Mouse (Mus musculus): ENCODE measurements around the gene Sppl3. TPM values are rescaled to one million over a fixed set of nuclear protein-coding genes. Genes with fewer than 3 reads are reported as not detected.

The Sppl3 gene
- polyA plus RNA-seq, 1 experiment, result 129 TPM

- no peak for DNase-seq (ENCODE audit: low read depth)
- TF ChIP-seq POLR2A (IDR thresholded peaks at IDR 0.05; ENCODE audit: borderline replicate concordance, extremely low read depth, insufficient read depth, insufficient read length, poor library complexity, severe bottlenecking) (no peak), CTCF (IDR thresholded peaks at IDR 0.05; ENCODE audit: borderline replicate concordance, extremely low read depth, insufficient read depth, insufficient read length) (no peak)
Observed at GRCm38 (mm10) chr5:115133358-115134066, 122.6 kb downstream of the Sppl3 start.

GRCm38 (mm10) chr5:115134234-115135165 lies 123.6 kb downstream of the Sppl3 start, which contains the start of gene Unc119b:
TSS of gene Unc119b (minus strand) at chr5:115134975.
- peak; percentile 91 for DNase-seq (ENCODE audit: low read depth)
- TF ChIP-seq CTCF (IDR thresholded peaks at IDR 0.05; ENCODE audit: borderline replicate concordance, extremely low read depth, insufficient read depth, insufficient read length), result no peak
- peak; percentile 49; the same call in 1 of the 2 replicates for TF ChIP-seq POLR2A (IDR thresholded peaks at IDR 0.05; ENCODE audit: borderline replicate concordance, extremely low read depth, insufficient read depth, insufficient read length, poor library complexity, severe bottlenecking)

GRCm38 (mm10) chr5:115139124-115139523 lies 128.2 kb downstream of the Sppl3 start:
- no peak for DNase-seq (ENCODE audit: low read depth)
- TF ChIP-seq CTCF (IDR thresholded peaks at IDR 0.05; ENCODE audit: borderline replicate concordance, extremely low read depth, insufficient read depth, insufficient read length), result no peak
- no peak for TF ChIP-seq POLR2A (IDR thresholded peaks at IDR 0.05; ENCODE audit: borderline replicate concordance, extremely low read depth, insufficient read depth, insufficient read length, poor library complexity, severe bottlenecking)

DNA sequence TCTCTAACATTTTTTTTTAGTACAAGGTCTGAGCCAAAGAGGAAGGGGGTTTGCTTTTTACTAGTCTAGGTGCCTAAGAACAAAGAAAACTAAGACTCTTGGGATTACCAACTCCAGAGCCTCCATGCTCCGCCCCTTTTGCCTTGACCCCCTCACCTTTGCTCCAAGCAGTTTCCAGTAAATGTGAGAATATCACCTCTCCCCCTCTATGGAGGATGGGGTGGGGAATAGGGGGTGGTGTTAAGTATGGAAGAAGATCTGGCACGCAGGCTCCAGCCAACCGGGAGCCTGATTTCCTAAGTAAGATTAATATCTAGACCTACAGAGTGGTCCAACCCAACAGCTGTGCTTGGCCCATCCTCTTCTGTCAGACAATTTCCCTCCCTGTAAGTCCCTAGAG lies 129.8 kb downstream of the Sppl3 start:
- DNase-seq (ENCODE audit: low read depth), result no peak
- TF ChIP-seq POLR2A (IDR thresholded peaks at IDR 0.05; ENCODE audit: borderline replicate concordance, extremely low read depth, insufficient read depth, insufficient read length, poor library complexity, severe bottlenecking), result no peak
- TF ChIP-seq CTCF (IDR thresholded peaks at IDR 0.05; ENCODE audit: borderline replicate concordance, extremely low read depth, insufficient read depth, insufficient read length), result no peak

- no peak for DNase-seq (ENCODE audit: low read depth)
- TF ChIP-seq POLR2A (IDR thresholded peaks at IDR 0.05; ENCODE audit: borderline replicate concordance, extremely low read depth, insufficient read depth, insufficient read length, poor library complexity, severe bottlenecking), result no peak
- TF ChIP-seq CTCF (IDR thresholded peaks at IDR 0.05; ENCODE audit: borderline replicate concordance, extremely low read depth, insufficient read depth, insufficient read length), result no peak
Observed at GRCm38 (mm10) chr5:115142166-115142697, 131.3 kb downstream of the Sppl3 start.

- DNase-seq (ENCODE audit: low read depth), result peak; percentile 81
- no peak for TF ChIP-seq CTCF (IDR thresholded peaks at IDR 0.05; ENCODE audit: borderline replicate concordance, extremely low read depth, insufficient read depth, insufficient read length)
- no peak for TF ChIP-seq POLR2A (IDR thresholded peaks at IDR 0.05; ENCODE audit: borderline replicate concordance, extremely low read depth, insufficient read depth, insufficient read length, poor library complexity, severe bottlenecking)
Observed at GRCm38 (mm10) chr5:115143552-115143951, 132.6 kb downstream of the Sppl3 start.

GRCm38 (mm10) chr5:115144471-115144870 lies 133.5 kb downstream of the Sppl3 start:
- TF ChIP-seq POLR2A (IDR thresholded peaks at IDR 0.05; ENCODE audit: borderline replicate concordance, extremely low read depth, insufficient read depth, insufficient read length, poor library complexity, severe bottlenecking), result no peak
- no peak for TF ChIP-seq CTCF (IDR thresholded peaks at IDR 0.05; ENCODE audit: borderline replicate concordance, extremely low read depth, insufficient read depth, insufficient read length)
- no peak for DNase-seq (ENCODE audit: low read depth)

- DNase-seq (ENCODE audit: low read depth), result no peak
- no peak for TF ChIP-seq CTCF (IDR thresholded peaks at IDR 0.05; ENCODE audit: borderline replicate concordance, extremely low read depth, insufficient read depth, insufficient read length)
- TF ChIP-seq POLR2A (IDR thresholded peaks at IDR 0.05; ENCODE audit: borderline replicate concordance, extremely low read depth, insufficient read depth, insufficient read length, poor library complexity, severe bottlenecking), result no peak
Observed at GRCm38 (mm10) chr5:115145253-115145968, 134.5 kb downstream of the Sppl3 start.

DNA sequence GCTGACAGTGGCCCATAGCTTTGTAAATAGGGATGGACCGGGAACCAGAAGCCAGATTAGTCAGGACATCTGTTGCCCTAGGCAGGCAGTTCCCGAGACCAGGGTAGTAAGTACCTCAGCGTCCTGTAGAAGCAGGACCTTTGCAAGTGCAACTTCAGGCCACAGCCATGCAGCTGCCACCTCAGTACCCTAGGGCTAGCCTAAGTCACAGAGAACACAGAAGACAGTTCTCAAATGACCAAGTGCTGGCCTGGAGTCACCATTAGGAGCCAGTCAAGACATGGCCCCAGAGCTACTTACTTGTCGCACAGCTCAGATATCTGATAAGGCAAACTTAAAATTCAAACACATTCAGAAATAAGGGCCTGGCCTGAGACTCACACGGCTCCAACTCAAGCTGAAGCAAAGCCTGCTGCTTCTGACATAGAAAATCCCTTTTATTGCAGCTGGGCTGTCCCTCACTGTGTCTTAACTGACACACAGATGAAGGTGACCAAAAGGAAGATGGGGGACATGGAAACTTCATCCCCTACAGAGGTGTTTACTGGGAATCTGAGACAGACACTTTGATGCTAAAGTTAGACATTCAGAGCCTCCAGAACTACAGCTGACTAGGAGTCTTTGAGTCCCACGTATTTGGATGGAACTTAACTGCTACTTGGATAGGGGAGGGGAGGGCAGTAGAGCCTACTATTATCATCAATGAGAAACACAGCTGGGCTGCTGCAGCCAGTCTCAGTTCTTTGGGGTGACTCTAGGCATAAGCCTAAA lies 135.2 kb downstream of the Sppl3 start:
- no peak for TF ChIP-seq POLR2A (IDR thresholded peaks at IDR 0.05; ENCODE audit: borderline replicate concordance, extremely low read depth, insufficient read depth, insufficient read length, poor library complexity, severe bottlenecking)
- TF ChIP-seq CTCF (IDR thresholded peaks at IDR 0.05; ENCODE audit: borderline replicate concordance, extremely low read depth, insufficient read depth, insufficient read length), result no peak
- DNase-seq (ENCODE audit: low read depth), result no peak

DNA sequence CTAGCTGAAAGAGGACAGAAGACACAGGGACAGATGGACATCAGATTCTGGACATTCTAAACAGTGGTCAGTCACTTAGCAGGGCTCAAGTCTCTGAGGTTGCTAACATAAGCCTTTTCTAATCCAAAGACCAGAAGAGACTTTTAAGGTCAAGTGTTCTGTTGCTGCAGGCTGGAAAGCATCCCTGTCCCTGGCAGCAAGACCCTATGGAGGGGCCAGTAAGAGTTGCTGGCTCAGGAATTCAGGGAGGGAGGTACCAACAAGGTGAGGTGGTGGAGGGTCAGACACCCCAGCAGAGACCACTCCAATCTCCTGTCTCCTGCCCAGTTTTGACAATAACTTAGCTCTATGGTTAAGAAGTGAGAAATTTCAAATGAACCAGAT lies 135.8 kb downstream of the Sppl3 start:
- no peak for DNase-seq (ENCODE audit: low read depth)
- TF ChIP-seq POLR2A (IDR thresholded peaks at IDR 0.05; ENCODE audit: borderline replicate concordance, extremely low read depth, insufficient read depth, insufficient read length, poor library complexity, severe bottlenecking) (no peak), CTCF (IDR thresholded peaks at IDR 0.05; ENCODE audit: borderline replicate concordance, extremely low read depth, insufficient read depth, insufficient read length) (no peak)
